Mouse (Mus musculus): ENCODE measurements around the gene Klhl35. TPM values are rescaled to one million over a fixed set of nuclear protein-coding genes. Genes with fewer than 3 reads are reported as not detected.
"Not testable (repeated sequence)": the region's sequence is repeated elsewhere in the genome, so short reads cannot be mapped to it uniquely, and the experiment has no call there.

Klhl35 gene
- polyA plus RNA-seq, 1 experiment from 2014 or later = 2.1 TPM

DNA sequence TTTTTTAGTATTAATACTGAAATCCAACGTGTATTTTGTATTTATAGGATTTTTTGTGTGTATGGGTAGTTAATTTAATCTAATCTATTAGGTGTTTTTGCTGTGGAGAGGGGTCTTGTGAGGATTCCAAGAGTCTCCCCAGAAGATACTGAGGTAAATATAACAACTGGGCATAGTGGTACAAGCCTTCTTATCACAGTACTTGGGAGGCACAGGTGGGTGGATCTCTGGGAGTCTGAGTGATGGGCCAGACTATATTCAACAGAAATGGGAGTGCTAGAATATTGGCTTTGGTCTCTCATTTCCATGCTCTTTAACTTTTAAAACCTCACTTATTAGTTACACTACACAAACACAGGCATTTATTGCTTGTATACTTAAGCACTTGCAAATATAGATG is 35.3 kb downstream of the Klhl35 start:
- Histone ChIP-seq H3K9me3 (no peaks in the 10 kb centered on the region), H3K27ac (no peak overlapping the region), H3K4me1 (no peaks in the 10 kb centered on the region), H3K27me3 (no peaks in the 10 kb centered on the region), H3K36me3 (no peaks in the 10 kb centered on the region), H3K4me2 (replicated peaks) (no peak overlapping the region), H3K4me3 (no peak overlapping the region), H3K9ac (no peak overlapping the region)
- 38% methylated on average over 1 of the region's 1 CpGs for WGBS
- ATAC-seq (ENCODE audit: insufficient number of reproducible peaks, insufficient read depth, low FRiP score, low TSS enrichment) = no peak

- Histone ChIP-seq H3K9ac (no peak overlapping the region), H3K27me3 (no peaks in the 10 kb centered on the region), H3K4me2 (replicated peaks) (no peak overlapping the region), H3K9me3 (no peaks in the 10 kb centered on the region), H3K36me3 (no peaks in the 10 kb centered on the region), H3K4me1 (no peaks in the 10 kb centered on the region), H3K27ac (no peak overlapping the region), H3K4me3 (no peak overlapping the region)
- ATAC-seq (ENCODE audit: insufficient number of reproducible peaks, insufficient read depth, low FRiP score, low TSS enrichment) = no peak
These were observed 38.8 kb downstream of the Klhl35 start for GRCm38 (mm10) chr7:99504556-99504955.

GRCm38 (mm10) chr7:99508187-99508586 is 42.4 kb downstream of the Klhl35 start:
- H3K4me3 ChIP-seq; H3K36me3 ChIP-seq; H3K9ac ChIP-seq; H3K27ac ChIP-seq; H3K9me3 ChIP-seq; H3K4me1 ChIP-seq; H3K27me3 ChIP-seq; H3K4me2 ChIP-seq (replicated peaks); ATAC-seq (ENCODE audit: insufficient number of reproducible peaks, insufficient read depth, low FRiP score, low TSS enrichment): not testable (repeated sequence)
- 27% methylated on average over 2 of the region's 2 CpGs for WGBS

- Histone ChIP-seq H3K27me3 (no peaks in the 10 kb centered on the region), H3K9ac (no peak overlapping the region), H3K9me3 (no peaks in the 10 kb centered on the region), H3K4me2 (replicated peaks) (no peak overlapping the region; the same call in 1 of the 2 replicates), H3K4me1 (0 out of 2 replicates have a peak, but pooled peaks cover 4% of the 10 kb centered on the region), H3K27ac (no peak overlapping the region), H3K36me3 (no peaks in the 10 kb centered on the region), H3K4me3 (no peak overlapping the region)
- ATAC-seq (ENCODE audit: insufficient number of reproducible peaks, insufficient read depth, low FRiP score, low TSS enrichment) = no peak
- WGBS = 11% methylated on average over 8 of the region's 8 CpGs
These were observed 44.3 kb downstream of the Klhl35 start for GRCm38 (mm10) chr7:99510087-99510501.

- no peaks in the 10 kb centered on the region for H3K36me3 ChIP-seq
- WGBS = 85% methylated on average over 9 of the region's 9 CpGs
- no peaks in the 10 kb centered on the region for H3K27me3 ChIP-seq
- H3K4me2 ChIP-seq (replicated peaks) = no peak overlapping the region
- H3K9me3 ChIP-seq = no peaks in the 10 kb centered on the region
- no peak overlapping the region for H3K9ac ChIP-seq
- H3K27ac ChIP-seq = no peak overlapping the region
- ATAC-seq (ENCODE audit: insufficient number of reproducible peaks, insufficient read depth, low FRiP score, low TSS enrichment) = no peak
- no peaks in the 10 kb centered on the region for H3K4me1 ChIP-seq
- H3K4me3 ChIP-seq = no peak overlapping the region
These were observed 50.4 kb downstream of the Klhl35 start for GRCm38 (mm10) chr7:99516092-99516813.

DNA sequence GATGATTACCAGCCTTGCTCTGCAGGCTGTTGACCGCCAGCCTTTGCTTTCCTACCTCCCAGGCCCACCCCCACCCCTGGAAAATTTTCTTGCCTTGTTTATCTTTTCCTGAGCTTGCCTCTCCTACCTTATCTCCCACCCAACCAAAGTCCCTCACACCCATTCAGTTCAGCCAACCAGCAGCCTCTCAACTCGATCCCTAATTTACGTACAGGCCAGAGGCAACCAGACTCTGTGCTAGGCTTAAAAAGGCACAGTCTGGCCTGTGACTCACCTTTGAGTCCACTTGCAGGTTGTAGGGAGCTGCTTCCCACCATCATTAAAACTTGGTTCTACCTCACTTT is 51.0 kb downstream of the Klhl35 start:
- Histone ChIP-seq H3K9me3 (no peaks in the 10 kb centered on the region), H3K4me2 (replicated peaks) (no peak overlapping the region), H3K9ac (no peak overlapping the region), H3K36me3 (no peaks in the 10 kb centered on the region), H3K4me1 (no peaks in the 10 kb centered on the region), H3K27me3 (no peaks in the 10 kb centered on the region), H3K27ac (no peak overlapping the region), H3K4me3 (no peak overlapping the region)
- WGBS = 83% methylated on average over 3 of the region's 3 CpGs
- no peak for ATAC-seq (ENCODE audit: insufficient number of reproducible peaks, insufficient read depth, low FRiP score, low TSS enrichment)

DNA sequence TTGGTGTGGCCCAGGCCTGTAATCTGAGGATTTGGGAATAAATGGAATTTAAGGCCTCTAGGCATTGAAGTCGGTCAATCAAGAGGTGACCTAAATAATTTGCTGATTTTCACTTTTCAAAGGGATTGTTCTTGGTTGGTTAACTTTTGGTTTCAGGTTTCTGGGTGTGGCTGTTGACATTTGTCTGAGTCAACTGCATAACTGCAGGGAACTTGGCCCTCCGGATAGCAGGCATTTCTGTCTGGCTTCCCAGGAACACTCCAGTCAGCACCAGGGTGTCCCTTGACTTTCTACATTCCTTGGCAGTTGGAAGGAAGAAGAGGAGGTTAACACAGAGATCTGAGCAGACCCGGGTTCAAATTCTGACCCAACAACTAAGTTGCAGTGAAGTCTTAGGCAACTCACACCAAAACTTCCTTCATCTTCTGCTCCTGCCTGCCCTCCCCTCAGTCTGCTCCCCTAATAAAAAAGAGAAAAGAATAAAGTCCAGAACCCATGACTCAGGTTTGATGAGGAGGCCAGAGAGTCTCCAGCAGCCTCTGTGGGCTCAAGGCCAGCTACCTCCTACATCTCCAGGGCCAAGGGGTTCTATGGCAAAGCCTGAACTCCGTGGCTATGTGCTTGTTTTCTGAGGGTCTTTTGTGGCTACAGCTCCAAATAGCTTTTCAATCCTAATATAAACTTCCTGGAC is 53.3 kb downstream of the Klhl35 start:
- H3K36me3 ChIP-seq = no peaks in the 10 kb centered on the region
- no peak overlapping the region for H3K4me2 ChIP-seq (replicated peaks)
- H3K4me3 ChIP-seq = no peak overlapping the region
- H3K9me3 ChIP-seq = no peaks in the 10 kb centered on the region
- ATAC-seq (ENCODE audit: insufficient number of reproducible peaks, insufficient read depth, low FRiP score, low TSS enrichment) = no peak
- no peak overlapping the region for H3K9ac ChIP-seq
- 68% methylated on average over 4 of the region's 4 CpGs for WGBS
- H3K27ac ChIP-seq = no peak overlapping the region
- no peaks in the 10 kb centered on the region for H3K4me1 ChIP-seq
- H3K27me3 ChIP-seq = no peaks in the 10 kb centered on the region

GRCm38 (mm10) chr7:99523121-99523520 is 57.3 kb downstream of the Klhl35 start:
- Histone ChIP-seq H3K4me3 (no peak overlapping the region), H3K36me3 (no peaks in the 10 kb centered on the region), H3K4me1 (no peaks in the 10 kb centered on the region), H3K9me3 (no peaks in the 10 kb centered on the region), H3K27me3 (no peaks in the 10 kb centered on the region), H3K9ac (no peak overlapping the region), H3K27ac (no peak overlapping the region), H3K4me2 (replicated peaks) (no peak overlapping the region)
- 68% methylated on average over 8 of the region's 8 CpGs for WGBS
- ATAC-seq (ENCODE audit: insufficient number of reproducible peaks, insufficient read depth, low FRiP score, low TSS enrichment) = no peak

Other genes starting within 250 kb of the Klhl35 start
- 4.9 and 5.3 TPM in 2 replicates for gene Mogat2, start 227.4 kb upstream of the Klhl35 start, polyA plus RNA-seq (2016; fragmentation: Nextera tagmentation; extraction: Ambion mirVana)
- 12.6 and 13.0 TPM in 2 replicates for gene Map6, start 198.6 kb upstream of the Klhl35 start, polyA plus RNA-seq (2016; fragmentation: Nextera tagmentation; extraction: Ambion mirVana)
- gene Serpinh1, start 112.8 kb upstream of the Klhl35 start, polyA plus RNA-seq (2016; fragmentation: Nextera tagmentation; extraction: Ambion mirVana) = 1,388 and 1,403 TPM in 2 replicates
- 20.3 and 23.4 TPM in 2 replicates for gene Gdpd5, start 84.6 kb upstream of the Klhl35 start, polyA plus RNA-seq (2016; fragmentation: Nextera tagmentation; extraction: Ambion mirVana)
- 695 and 699 TPM in 2 replicates for gene Rps3, start 17.7 kb downstream of the Klhl35 start, polyA plus RNA-seq (2016; fragmentation: Nextera tagmentation; extraction: Ambion mirVana)
- gene Arrb1, start 69.5 kb downstream of the Klhl35 start, polyA plus RNA-seq (2016; fragmentation: Nextera tagmentation; extraction: Ambion mirVana) = 8.5 and 8.8 TPM in 2 replicates
- gene Tpbgl, start 161.1 kb downstream of the Klhl35 start, polyA plus RNA-seq (2016; fragmentation: Nextera tagmentation; extraction: Ambion mirVana) = 0.93 and 1.5 TPM in 2 replicates
- 1.8 and 2.2 TPM in 2 replicates for gene Slco2b1, start 245.3 kb downstream of the Klhl35 start, polyA plus RNA-seq (2016; fragmentation: Nextera tagmentation; extraction: Ambion mirVana)

Measured in embryonic facial prominence, embryonic 12.5 days (tissue).